Mouse (Mus musculus) E14TG2a.4 (cell line): Measurements from ENCODE around the gene Zc3h15.

ENCODE experiments used
- CTCF ChIP-seq: conservative IDR thresholded peaks from 2 replicates; pipeline ENCODE4 v1.5.1; 2014; ENCODE audit warnings: low read length
- NANOG ChIP-seq: IDR thresholded peaks from 2 replicates; pipeline ENCODE4 v1.6.1; 2014; ENCODE audit warnings: borderline replicate concordance, low read length, mixed read lengths

- TF ChIP-seq CTCF (no peak), NANOG (peak; percentile 43; the same call in 1 of the 2 replicates)
Observed at GRCm38 (mm10) chr2:83692651-83693545, 48.7 kb downstream of the Zc3h15 start.
